Mouse (Mus musculus): Measurements from ENCODE around the gene Spock1.

- no peak for TF ChIP-seq POLR2A (IDR thresholded peaks at IDR 0.05; ENCODE audit: borderline replicate concordance, extremely low read depth, low read depth, low read length)
- TF ChIP-seq CTCF (IDR thresholded peaks at IDR 0.05; ENCODE audit: insufficient read depth, low read length), result no peak
Observed at GRCm38 (mm10) chr13:57688926-57689325, 219.2 kb downstream of the Spock1 start.

Data from lung, adult 2 months (tissue).